Comparison of ENCODE assay signal across 8 mouse cellular contexts in the genomic region with DNA sequence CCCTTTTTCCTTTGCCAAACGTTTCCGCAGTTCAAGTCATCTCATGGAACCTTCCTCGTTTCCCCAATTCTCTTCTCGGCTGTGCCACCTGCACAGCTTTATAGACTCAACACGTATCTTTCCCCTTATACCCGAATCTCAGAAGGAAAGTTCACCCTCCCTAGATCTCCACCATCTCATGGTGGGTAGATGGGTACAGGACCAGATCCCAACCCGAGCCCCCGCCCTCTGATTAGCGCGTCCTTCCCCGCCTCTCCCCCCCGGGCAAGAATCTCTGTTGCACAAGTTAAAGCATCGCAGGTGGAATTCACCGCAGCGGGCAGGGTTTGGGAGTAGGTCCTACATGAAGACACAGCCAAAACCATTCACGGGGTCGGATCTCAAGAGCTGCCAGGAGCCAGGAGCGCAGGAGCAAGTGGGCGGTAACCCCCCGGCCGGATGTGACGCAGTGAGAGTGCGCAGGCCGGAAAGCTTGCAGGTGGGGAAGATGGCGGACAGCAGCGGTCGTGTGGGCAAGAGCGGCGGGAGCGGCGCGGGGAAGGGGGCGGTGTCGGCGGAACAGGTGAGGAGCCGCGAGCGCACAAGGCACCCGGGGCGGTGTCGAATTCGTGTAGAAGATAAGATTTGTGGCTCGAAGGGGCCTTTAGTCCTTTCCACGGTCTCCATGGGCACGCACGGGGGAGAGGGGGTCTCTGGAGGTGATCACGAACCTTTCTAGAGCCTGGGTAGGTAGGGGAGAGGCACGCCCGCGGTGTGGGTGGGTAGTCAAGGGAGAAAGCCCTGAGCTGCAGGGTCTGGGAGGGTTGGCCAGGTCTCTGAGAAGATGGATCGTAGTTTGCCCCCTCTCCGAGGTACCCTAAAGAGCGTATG. TPM values are rescaled to one million over a fixed set of nuclear protein-coding genes. Genes with fewer than 3 reads are reported as not detected.
A peak's percentile ranks its signal among the peaks of the same experiment; 100 is the strongest.
DNase-seq lines count a peak whose midpoint lies in the region; ATAC-seq lines count a peak whose summit lies in the region.

Gene Nit1, minus strand, starts transcription at position 422 of the 870 bp plus-strand sequence.
Gene Pfdn2, plus strand, starts transcription at position 446 of the 870 bp plus-strand sequence.

- WGBS in intestine, embryonic 15.5 days = under 1% methylated on average over 53 of the region's 53 CpGs

- no peaks in the 10 kb centered on the region for H3K9me3 ChIP-seq in intestine, embryonic 15.5 days

- H3K4me1 ChIP-seq in intestine, embryonic 15.5 days (replicated peaks) = peaks cover 9% of the 10 kb centered on the region; the same call in 1 of the 2 replicates

- ATAC-seq in intestine, embryonic 15.5 days = peak; percentile 92

- DNase-seq in adrenal gland, adult 8-10 months = peak; percentile 89
- peak; percentile 86 for DNase-seq in embryo, embryonic 11.5 days (ENCODE audit: low read depth, low spot score)
- peak; percentile 83 to 84 for DNase-seq in gastrocnemius, postnatal 36 days
- DNase-seq in left cerebral cortex, postnatal 25 days (ENCODE audit: low spot score in 2 of 2) = peak; percentile 90 to 93
- DNase-seq in mesoderm, embryonic 11.5 days (ENCODE audit: low read depth, low spot score) = peak; percentile 92
- peak; percentile 92 for DNase-seq in right cerebral cortex, postnatal 25 days
- DNase-seq in urinary bladder, postnatal 36 days (ENCODE audit: low spot score in 2 of 2) = peak; percentile 81 to 93

- peak within 1 kb of the TSS; percentile 75 for H3K4me3 ChIP-seq in intestine, embryonic 15.5 days (replicated peaks)

- intact Hi-C loops in gastrocnemius, postnatal 36 days (cut with DNase I) = no loop called here
- intact Hi-C loops in left cerebral cortex, postnatal 25 days (cut with DNase I) = no loop called here

- no peaks in the 10 kb centered on the region for H3K27me3 ChIP-seq in intestine, embryonic 15.5 days (replicated peaks)

- peak within 1 kb of the TSS; percentile 79 for H3K4me2 ChIP-seq in intestine, embryonic 15.5 days (replicated peaks)

- peaks cover 14% of the 10 kb centered on the region for H3K36me3 ChIP-seq in intestine, embryonic 15.5 days

- peak within 1 kb of the TSS; percentile 79 for H3K9ac ChIP-seq in intestine, embryonic 15.5 days

- peak within 1 kb of the TSS; percentile 55 for H3K27ac ChIP-seq in intestine, embryonic 15.5 days

RNA-seq across cellular contexts. Expression of gene Nit1, which starts in this region (rescaled TPM):
- 100 to 1,000 TPM in 1 of 4 experiments, 10 to 100 TPM in 3; 81.4 to 103 (median 89.6) TPM for total RNA-seq in adrenal gland, adult 8-10 months (2022)
- total RNA-seq in gastrocnemius, postnatal 36 days (2021) = 10 to 100 TPM; 23.2 to 23.9 TPM
- polyA plus RNA-seq in intestine, embryonic 15.5 days (2015; fragmentation: Nextera tagmentation; extraction: Ambion mirVana) = 43.3 and 47.6 TPM in 2 replicates
- total RNA-seq in left cerebral cortex, postnatal 25 days (2021) = 10 to 100 TPM; 42.2 to 43.4 TPM

RNA-seq across cellular contexts. Expression of gene Pfdn2, which starts in this region (rescaled TPM):
- 100 to 1,000 TPM in 2 of 4 experiments, 10 to 100 TPM in 2; 76.7 to 184 (median 115) TPM for total RNA-seq in adrenal gland, adult 8-10 months (2022)
- total RNA-seq in gastrocnemius, postnatal 36 days (2021) = 10 to 100 TPM; 85.7 to 91.7 TPM
- 96.9 and 104 TPM in 2 replicates for polyA plus RNA-seq in intestine, embryonic 15.5 days (2015; fragmentation: Nextera tagmentation; extraction: Ambion mirVana)
- 100 to 1,000 TPM; 154 to 158 TPM for total RNA-seq in left cerebral cortex, postnatal 25 days (2021)

Comparison
In these comparisons a context has a peak if more than half of its experiments do, and no peak if none do; other contexts are left out.
1. Peak in every context shown above with its lines: DNase-seq, ATAC-seq, H3K4me3 ChIP-seq and H3K27ac ChIP-seq.